ENCODE assay signal across 8 mouse cellular contexts in genomic region chr9:44318826-44319095, GRCm38 (mm10). TPM values are rescaled to one million over a fixed set of nuclear protein-coding genes. Genes with fewer than 3 reads are reported as not detected.
DNase-seq lines count a peak whose midpoint lies in the region; ATAC-seq and TF ChIP-seq lines count a peak whose summit lies in the region.

No protein-coding gene starts in this region.

- H3K27ac ChIP-seq in heart, embryonic 15.5 days: no peak overlapping the region
- H3K27ac ChIP-seq in embryonic facial prominence, embryonic 12.5 days: no peak overlapping the region
- peak overlapping the region; percentile 93 for H3K27ac ChIP-seq in kidney, adult 2 months (ENCODE audit: insufficient read depth, low read depth, low read length)
- H3K27ac ChIP-seq in midbrain, embryonic 12.5 days (replicated peaks): no peak overlapping the region; the same call in 1 of the 2 replicates

- peak overlapping the region; percentile 80 for H3K4me3 ChIP-seq in heart, embryonic 15.5 days
- peak overlapping the region; percentile 91 for H3K4me3 ChIP-seq in embryonic facial prominence, embryonic 12.5 days
- peak overlapping the region; percentile 98 for H3K4me3 ChIP-seq in kidney, adult 2 months (ENCODE audit: insufficient read depth, low read depth, low read length)
- H3K4me3 ChIP-seq in midbrain, embryonic 12.5 days: peak overlapping the region; percentile 95

- DNase-seq in heart, adult 18-20 months: no peak
- DNase-seq in kidney, adult 2 months: peak; percentile 81
- no peak for DNase-seq in right cerebral cortex, adult 2 months (ENCODE audit: low spot score in 2 of 2)
- DNase-seq in urinary bladder, postnatal 10 days (ENCODE audit: low spot score): no peak

- peak overlapping the region; percentile 93 for H3K9ac ChIP-seq in heart, embryonic 15.5 days
- no peak overlapping the region for H3K9ac ChIP-seq in embryonic facial prominence, embryonic 12.5 days
- H3K9ac ChIP-seq in midbrain, embryonic 12.5 days (replicated peaks): peak overlapping the region; percentile 91

- no peak for TF ChIP-seq CTCF in kidney, adult 2 months (conservative IDR thresholded peaks at IDR 0.05; ENCODE audit: insufficient read depth, insufficient read length, low read depth, low read length)

- peak overlapping the region; percentile 93 for H3K4me2 ChIP-seq in heart, embryonic 15.5 days
- peak overlapping the region; percentile 92 for H3K4me2 ChIP-seq in embryonic facial prominence, embryonic 12.5 days (replicated peaks)
- peak overlapping the region; percentile 92 for H3K4me2 ChIP-seq in midbrain, embryonic 12.5 days (replicated peaks)

- H3K27me3 ChIP-seq in heart, embryonic 15.5 days: no peaks in the 10 kb centered on the region
- H3K27me3 ChIP-seq in embryonic facial prominence, embryonic 12.5 days: no peaks in the 10 kb centered on the region
- no peaks in the 10 kb centered on the region for H3K27me3 ChIP-seq in kidney, adult 2 months (replicated peaks; ENCODE audit: control insufficient read depth, insufficient read depth, low read length)
- H3K27me3 ChIP-seq in midbrain, embryonic 12.5 days: no peaks in the 10 kb centered on the region; the same call in none of the 2 replicates

- H3K4me1 ChIP-seq in heart, embryonic 15.5 days (replicated peaks): peaks cover 30% of the 10 kb centered on the region
- H3K4me1 ChIP-seq in embryonic facial prominence, embryonic 12.5 days: peaks cover 19% of the 10 kb centered on the region
- peaks cover 9% of the 10 kb centered on the region for H3K4me1 ChIP-seq in kidney, adult 2 months (ENCODE audit: control insufficient read depth, insufficient read depth, low read length)
- peaks cover 31% of the 10 kb centered on the region for H3K4me1 ChIP-seq in midbrain, embryonic 12.5 days

- H3K9me3 ChIP-seq in heart, embryonic 15.5 days (replicated peaks): no peaks in the 10 kb centered on the region
- H3K9me3 ChIP-seq in embryonic facial prominence, embryonic 12.5 days: no peaks in the 10 kb centered on the region
- H3K9me3 ChIP-seq in midbrain, embryonic 12.5 days: no peaks in the 10 kb centered on the region

- no peak for ATAC-seq in heart, embryonic 15.5 days (replicated peaks; ENCODE audit: insufficient number of reproducible peaks, insufficient read depth, low FRiP score, low read depth)
- no peak for ATAC-seq in embryonic facial prominence, embryonic 12.5 days (ENCODE audit: insufficient number of reproducible peaks, insufficient read depth, low FRiP score, low TSS enrichment)
- ATAC-seq in midbrain, embryonic 12.5 days (ENCODE audit: low FRiP score, low read depth): no peak
- no peak for ATAC-seq in inflammation-experienced regulatory T-cells, adult 6 months

- no peak for TF ChIP-seq POLR2A in kidney, adult 2 months (IDR thresholded peaks at IDR 0.05; ENCODE audit: low read depth, low read length)

- 30% methylated on average over 3 of the region's 3 CpGs for WGBS in heart, embryonic 15.5 days
- 35% methylated on average over 3 of the region's 3 CpGs for WGBS in embryonic facial prominence, embryonic 12.5 days
- 9% methylated on average over 3 of the region's 3 CpGs for WGBS in kidney, adult 2 months
- WGBS in midbrain, embryonic 12.5 days: 33% methylated on average over 3 of the region's 3 CpGs

- peaks cover 27% of the 10 kb centered on the region for H3K36me3 ChIP-seq in heart, embryonic 15.5 days
- H3K36me3 ChIP-seq in embryonic facial prominence, embryonic 12.5 days: peaks cover 35% of the 10 kb centered on the region
- peaks cover 10% of the 10 kb centered on the region for H3K36me3 ChIP-seq in kidney, adult 2 months (ENCODE audit: control insufficient read depth, insufficient read depth, low read length)
- peaks cover 31% of the 10 kb centered on the region for H3K36me3 ChIP-seq in midbrain, embryonic 12.5 days

RNA-seq across cellular contexts. Expression of gene C2cd2l, which starts 1.3 kb away (rescaled TPM):
- 6.5 and 7.1 TPM in 2 replicates for polyA plus RNA-seq in heart, embryonic 15.5 days (2015; fragmentation: Nextera tagmentation; extraction: Ambion mirVana)
- 10 to 100 TPM; 13.7 to 19.6 TPM for total RNA-seq in heart, adult 18-20 months (2021)
- polyA plus RNA-seq in embryonic facial prominence, embryonic 12.5 days (2016; fragmentation: Nextera tagmentation; extraction: Ambion mirVana): 8.5 and 9.4 TPM in 2 replicates
- polyA plus RNA-seq in kidney, adult 2 months (2012; rRNA removed): 164 and 194 TPM in 2 replicates
- polyA plus RNA-seq in midbrain, embryonic 12.5 days (2016; fragmentation: Nextera tagmentation; extraction: Ambion mirVana): 19.0 and 19.7 TPM in 2 replicates
- polyA plus RNA-seq in inflammation-experienced regulatory T-cells, adult 6 months (2017; shearing (Covaris generic)): 1 to 10 TPM; 1.7 to 3.1 (median 2.8) TPM

RNA-seq across cellular contexts. Expression of gene Dpagt1, which starts 7.1 kb away (rescaled TPM):
- polyA plus RNA-seq in heart, embryonic 15.5 days (2015; fragmentation: Nextera tagmentation; extraction: Ambion mirVana): 27.8 and 31.0 TPM in 2 replicates
- 10 to 100 TPM; 17.8 to 18.2 TPM for total RNA-seq in heart, adult 18-20 months (2021)
- polyA plus RNA-seq in embryonic facial prominence, embryonic 12.5 days (2016; fragmentation: Nextera tagmentation; extraction: Ambion mirVana): 37.2 and 39.1 TPM in 2 replicates
- 41.9 and 45.8 TPM in 2 replicates for polyA plus RNA-seq in kidney, adult 2 months (2012; rRNA removed)
- 34.7 and 39.1 TPM in 2 replicates for polyA plus RNA-seq in midbrain, embryonic 12.5 days (2016; fragmentation: Nextera tagmentation; extraction: Ambion mirVana)
- polyA plus RNA-seq in inflammation-experienced regulatory T-cells, adult 6 months (2017; shearing (Covaris generic)): 10 to 100 TPM; 11.1 to 17.6 (median 13.1) TPM

RNA-seq across cellular contexts. Expression of gene Hinfp, which starts 13.3 kb away (rescaled TPM):
- polyA plus RNA-seq in heart, embryonic 15.5 days (2015; fragmentation: Nextera tagmentation; extraction: Ambion mirVana): 15.1 and 16.0 TPM in 2 replicates
- 1 to 10 TPM; 8.1 TPM for total RNA-seq in heart, adult 18-20 months (2021)
- polyA plus RNA-seq in embryonic facial prominence, embryonic 12.5 days (2016; fragmentation: Nextera tagmentation; extraction: Ambion mirVana): 26.5 and 28.5 TPM in 2 replicates
- 14.4 and 17.8 TPM in 2 replicates for polyA plus RNA-seq in kidney, adult 2 months (2012; rRNA removed)
- polyA plus RNA-seq in midbrain, embryonic 12.5 days (2016; fragmentation: Nextera tagmentation; extraction: Ambion mirVana): 33.9 and 38.5 TPM in 2 replicates
- 10 to 100 TPM; 16.2 to 24.6 (median 18.9) TPM for polyA plus RNA-seq in inflammation-experienced regulatory T-cells, adult 6 months (2017; shearing (Covaris generic))

RNA-seq across cellular contexts. Expression of gene H2afx, which starts 15.7 kb away (rescaled TPM):
- 167 and 187 TPM in 2 replicates for polyA plus RNA-seq in heart, embryonic 15.5 days (2015; fragmentation: Nextera tagmentation; extraction: Ambion mirVana)
- total RNA-seq in heart, adult 18-20 months (2021): 10 to 100 TPM; 10.7 TPM
- 399 and 416 TPM in 2 replicates for polyA plus RNA-seq in embryonic facial prominence, embryonic 12.5 days (2016; fragmentation: Nextera tagmentation; extraction: Ambion mirVana)
- polyA plus RNA-seq in kidney, adult 2 months (2012; rRNA removed): 23.6 and 31.5 TPM in 2 replicates
- polyA plus RNA-seq in midbrain, embryonic 12.5 days (2016; fragmentation: Nextera tagmentation; extraction: Ambion mirVana): 351 and 363 TPM in 2 replicates
- 10 to 100 TPM; 14.3 to 61.7 (median 16.1) TPM for polyA plus RNA-seq in inflammation-experienced regulatory T-cells, adult 6 months (2017; shearing (Covaris generic))

RNA-seq across cellular contexts. Expression of gene Hmbs, which starts 25.3 kb away (rescaled TPM):
- polyA plus RNA-seq in heart, embryonic 15.5 days (2015; fragmentation: Nextera tagmentation; extraction: Ambion mirVana): 89.7 and 105 TPM in 2 replicates
- total RNA-seq in heart, adult 18-20 months (2021): 10 to 100 TPM; 50.0 to 50.8 TPM
- polyA plus RNA-seq in embryonic facial prominence, embryonic 12.5 days (2016; fragmentation: Nextera tagmentation; extraction: Ambion mirVana): 126 TPM in 2 replicates
- 47.4 and 49.3 TPM in 2 replicates for polyA plus RNA-seq in kidney, adult 2 months (2012; rRNA removed)
- polyA plus RNA-seq in midbrain, embryonic 12.5 days (2016; fragmentation: Nextera tagmentation; extraction: Ambion mirVana): 96.4 and 109 TPM in 2 replicates
- polyA plus RNA-seq in inflammation-experienced regulatory T-cells, adult 6 months (2017; shearing (Covaris generic)): 10 to 100 TPM; 24.7 to 35.8 (median 25.4) TPM
